Mouse (Mus musculus) E14TG2a.4 (cell line): ENCODE measurements around the gene Srbd1.

Experiments
- H3K27me3 ChIP-seq: 2 replicates; pipeline ENCODE4 v1.6.1; 2014; ENCODE audit warnings: low read length, control low read depth; ENCODE audit not compliant: insufficient read depth
- H3K36me3 ChIP-seq: 2 replicates; pipeline ENCODE4 v1.6.1; 2014; ENCODE audit warnings: low read length, control low read depth; ENCODE audit not compliant: insufficient read depth
- H3K4me1 ChIP-seq: replicated peaks from 2 replicates; pipeline ENCODE4 v1.6.1; 2014; ENCODE audit warnings: low read depth, low read length, control low read depth
- H3K4me3 ChIP-seq: replicated peaks from 2 replicates; pipeline ENCODE4 v1.5.1; 2014; ENCODE audit warnings: mild to moderate bottlenecking, low read length
- H3K9me3 ChIP-seq: 2 replicates; pipeline ENCODE4 v1.6.1; 2014; ENCODE audit warnings: low read length, control low read depth
- CTCF ChIP-seq: conservative IDR thresholded peaks from 2 replicates; pipeline ENCODE4 v1.5.1; 2014; ENCODE audit warnings: low read length
- NANOG ChIP-seq: IDR thresholded peaks from 2 replicates; pipeline ENCODE4 v1.6.1; 2014; ENCODE audit warnings: borderline replicate concordance, low read length, mixed read lengths
- POU5F1 ChIP-seq: IDR thresholded peaks from 2 replicates; pipeline ENCODE4 v1.6.1; 2014; ENCODE audit warnings: low read length, borderline replicate concordance

The Srbd1 gene

DNA sequence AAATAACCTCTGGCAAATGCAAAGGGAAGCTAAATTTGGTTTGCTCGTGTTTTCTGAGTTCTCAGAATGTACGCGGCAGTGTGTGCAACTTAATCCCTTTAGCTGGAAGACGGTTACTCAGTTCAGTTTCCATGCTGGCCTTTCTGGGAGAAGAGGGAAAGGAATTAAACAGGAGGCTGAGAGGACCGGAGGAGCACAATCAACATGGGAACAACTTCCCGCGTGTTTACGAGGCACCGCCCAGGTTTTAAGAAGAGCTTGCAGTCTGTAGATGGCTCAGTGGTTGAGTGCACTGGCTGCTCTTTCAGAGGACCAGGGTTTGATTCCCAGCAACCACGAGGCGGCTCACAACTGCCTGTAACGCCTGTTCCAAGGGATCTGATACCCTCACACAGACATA is 109.8 kb downstream of the Srbd1 start:
- no peak for TF ChIP-seq NANOG
- TF ChIP-seq POU5F1: no peak
- TF ChIP-seq CTCF: no peak
- H3K4me3 ChIP-seq: no peak overlapping the region
- H3K27me3 ChIP-seq: no peaks in the 10 kb centered on the region

DNA sequence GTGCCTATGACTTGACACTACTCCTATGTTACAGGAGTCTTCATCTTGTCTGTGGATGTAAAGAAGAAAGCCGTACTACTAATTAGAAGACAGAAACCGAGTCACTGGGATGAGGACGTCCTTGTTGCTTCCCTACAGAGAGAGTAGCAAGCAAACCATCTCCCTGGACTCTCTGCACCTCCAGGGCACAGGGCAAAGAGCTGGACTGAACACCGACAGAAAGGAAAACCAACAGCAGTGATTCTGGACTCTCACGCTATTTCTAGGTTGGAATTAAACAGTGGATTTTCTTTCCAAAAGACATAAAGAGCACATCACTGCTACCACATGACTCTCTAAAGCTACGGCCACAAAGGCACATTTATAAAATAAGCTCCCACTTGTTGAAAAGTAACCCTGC is 110.3 kb downstream of the Srbd1 start:
- Histone ChIP-seq H3K36me3 (peaks cover 31% of the 10 kb centered on the region), H3K27me3 (no peaks in the 10 kb centered on the region), H3K4me1 (peaks cover 13% of the 10 kb centered on the region), H3K4me3 (no peak overlapping the region), H3K9me3 (no peaks in the 10 kb centered on the region)
- TF ChIP-seq POU5F1: no peak
- no peak for TF ChIP-seq NANOG
- TF ChIP-seq CTCF: no peak

More for the DNA sequence above, 109.8 kb downstream of the Srbd1 start:
- Histone ChIP-seq H3K36me3 (peaks cover 36% of the 10 kb centered on the region), H3K9me3 (no peaks in the 10 kb centered on the region), H3K4me1 (peaks cover 13% of the 10 kb centered on the region)

DNA sequence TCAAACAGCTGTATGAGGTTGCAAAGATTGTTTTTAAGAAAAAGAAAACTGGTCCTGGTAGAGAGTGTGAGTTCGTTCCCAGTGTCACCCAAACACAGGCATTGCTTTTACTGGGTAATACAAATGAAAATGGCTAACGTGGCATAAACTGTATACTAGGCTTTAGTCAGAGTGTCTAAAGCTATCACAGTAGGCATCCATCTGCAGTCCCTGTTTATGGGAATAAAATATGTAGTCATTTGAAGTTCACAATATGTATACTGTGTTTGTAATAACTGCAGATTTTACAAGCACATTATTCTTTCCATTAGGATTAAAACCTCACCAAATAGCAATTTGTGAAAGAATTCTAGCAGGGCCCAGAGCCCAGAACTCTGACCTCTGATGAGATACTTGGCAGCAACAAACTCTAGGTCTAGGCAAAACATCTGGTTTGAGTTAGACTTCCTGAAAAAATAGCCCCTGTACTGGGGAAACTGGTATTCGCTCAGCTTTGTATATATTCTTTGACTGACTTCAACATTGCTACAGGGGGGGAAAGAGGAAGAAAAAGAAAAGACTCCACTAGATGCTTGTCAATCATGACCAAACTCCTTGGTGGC is 112.8 kb downstream of the Srbd1 start:
- peaks cover 11% of the 10 kb centered on the region; the same call in 1 of the 2 replicates for H3K36me3 ChIP-seq
- no peaks in the 10 kb centered on the region for H3K27me3 ChIP-seq
- H3K4me3 ChIP-seq: no peak overlapping the region
- H3K9me3 ChIP-seq: no peaks in the 10 kb centered on the region
- peaks cover 13% of the 10 kb centered on the region for H3K4me1 ChIP-seq
- no peak for TF ChIP-seq NANOG
- TF ChIP-seq CTCF: no peak
- no peak for TF ChIP-seq POU5F1

GRCm38 (mm10) chr17:86030016-86030415 is 115.0 kb downstream of the Srbd1 start:
- no peak for TF ChIP-seq CTCF
- Histone ChIP-seq H3K4me1 (peaks cover 6% of the 10 kb centered on the region), H3K36me3 (peaks cover 14% of the 10 kb centered on the region; the same call in 1 of the 2 replicates), H3K4me3 (no peak overlapping the region), H3K27me3 (no peaks in the 10 kb centered on the region), H3K9me3 (no peaks in the 10 kb centered on the region)

- H3K9me3 ChIP-seq: no peaks in the 10 kb centered on the region
- no peak overlapping the region for H3K4me3 ChIP-seq
- no peaks in the 10 kb centered on the region for H3K4me1 ChIP-seq
- TF ChIP-seq CTCF: no peak
- no peak for TF ChIP-seq POU5F1
- TF ChIP-seq NANOG: no peak
- H3K27me3 ChIP-seq: no peaks in the 10 kb centered on the region
- H3K36me3 ChIP-seq: peaks cover 9% of the 10 kb centered on the region; the same call in 1 of the 2 replicates
Observed at GRCm38 (mm10) chr17:86029175-86029574, 115.8 kb downstream of the Srbd1 start.

GRCm38 (mm10) chr17:86027577-86028199 is 117.3 kb downstream of the Srbd1 start:
- Histone ChIP-seq H3K4me3 (no peak overlapping the region), H3K36me3 (0 out of 2 replicates have a peak, but pooled peaks cover 4% of the 10 kb centered on the region), H3K4me1 (no peaks in the 10 kb centered on the region), H3K27me3 (no peaks in the 10 kb centered on the region), H3K9me3 (no peaks in the 10 kb centered on the region)
- TF ChIP-seq CTCF: no peak
- no peak for TF ChIP-seq NANOG
- no peak for TF ChIP-seq POU5F1

- no peaks in the 10 kb centered on the region for H3K9me3 ChIP-seq
- no peaks in the 10 kb centered on the region for H3K27me3 ChIP-seq
- H3K36me3 ChIP-seq: 0 out of 2 replicates have a peak, but pooled peaks cover 8% of the 10 kb centered on the region
- H3K4me1 ChIP-seq: no peaks in the 10 kb centered on the region; the same call in 1 of the 2 replicates
- no peak overlapping the region for H3K4me3 ChIP-seq
- TF ChIP-seq CTCF: no peak
- no peak for TF ChIP-seq POU5F1
- no peak for TF ChIP-seq NANOG
Observed at GRCm38 (mm10) chr17:86024589-86024988, 120.4 kb downstream of the Srbd1 start.

GRCm38 (mm10) chr17:86022366-86022765 is 122.6 kb downstream of the Srbd1 start:
- TF ChIP-seq POU5F1 (no peak), CTCF (no peak), NANOG (no peak)
- Histone ChIP-seq H3K9me3 (no peaks in the 10 kb centered on the region), H3K4me1 (no peaks in the 10 kb centered on the region; the same call in 1 of the 2 replicates), H3K36me3 (0 out of 2 replicates have a peak, but pooled peaks cover 9% of the 10 kb centered on the region), H3K4me3 (no peak overlapping the region), H3K27me3 (no peaks in the 10 kb centered on the region)

DNA sequence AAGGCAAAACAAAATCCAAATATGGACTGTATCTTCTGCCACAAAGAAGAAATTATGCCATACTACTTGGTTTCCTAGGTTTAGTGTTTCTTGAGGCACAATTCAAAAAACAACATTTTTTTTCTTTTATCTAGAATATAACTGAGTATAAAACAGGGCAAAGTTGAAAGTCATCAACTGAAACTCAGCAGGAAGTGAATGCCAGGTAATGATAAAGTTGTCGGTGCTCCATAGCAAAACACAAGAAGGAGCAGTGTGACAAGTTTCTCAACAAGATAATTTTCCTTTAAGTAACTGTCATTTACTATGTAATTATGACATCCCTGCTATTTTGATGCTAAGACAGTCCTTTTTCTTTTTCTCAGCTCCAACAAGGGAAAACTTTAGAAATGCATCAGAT is 123.2 kb downstream of the Srbd1 start:
- H3K4me3 ChIP-seq: no peak overlapping the region
- TF ChIP-seq NANOG (no peak), CTCF (no peak), POU5F1 (no peak)

More for the DNA sequence above, 123.2 kb downstream of the Srbd1 start:
- Histone ChIP-seq H3K4me1 (no peaks in the 10 kb centered on the region; the same call in 1 of the 2 replicates), H3K27me3 (no peaks in the 10 kb centered on the region), H3K36me3 (0 out of 2 replicates have a peak, but pooled peaks cover 7% of the 10 kb centered on the region), H3K9me3 (no peaks in the 10 kb centered on the region)
